Mouse (Mus musculus) lung, embryonic 16.5 days (tissue): ENCODE data around the gene Prim1. TPM values are rescaled to one million over a fixed set of nuclear protein-coding genes. Genes with fewer than 3 reads are reported as not detected.
"Not testable (repeated sequence)": the region's sequence is repeated elsewhere in the genome, so short reads cannot be mapped to it uniquely, and the experiment has no call there.

Source experiments
- ATAC-seq: fragments of 200-750 bp; cut with Nextera tagmentation; 2 replicates; pipeline ENCODE4 v1.8.0; 2017; ENCODE audit warnings: low read depth, mild to moderate bottlenecking, moderate library complexity
- H3K27ac ChIP-seq: fragments of 300-500 bp; sonication (generic); 2 replicates; pipeline ENCODE4 v1.5.1; 2014; ENCODE audit warnings: mild to moderate bottlenecking, control low read depth, low read length
- H3K27me3 ChIP-seq: fragments of 300-500 bp; sonication (generic); 2 replicates; pipeline ENCODE4 v1.6.1; 2014; ENCODE audit warnings: low read depth, low read length, mixed read lengths; ENCODE audit not compliant: control insufficient read depth, insufficient read depth
- H3K36me3 ChIP-seq: fragments of 300-500 bp; sonication (generic); 2 replicates; pipeline ENCODE4 v1.6.1; 2014; ENCODE audit warnings: low read length; ENCODE audit not compliant: control insufficient read depth, insufficient read depth
- H3K4me1 ChIP-seq: fragments of 300-500 bp; sonication (generic); replicated peaks from 2 replicates; pipeline ENCODE4 v1.6.1; 2014; ENCODE audit warnings: low read length, mixed read lengths; ENCODE audit not compliant: control insufficient read depth, insufficient read depth
- H3K4me2 ChIP-seq: fragments of 300-500 bp; sonication (generic); 2 replicates; pipeline ENCODE4 v1.6.1; 2014; ENCODE audit warnings: low read depth, low read length, control low read depth
- H3K4me3 ChIP-seq: fragments of 300-500 bp; sonication (generic); 2 replicates; pipeline ENCODE4 v1.5.1; 2014; ENCODE audit warnings: mild to moderate bottlenecking, low read length, control low read depth
- H3K9ac ChIP-seq: fragments of 300-500 bp; sonication (generic); 2 replicates; pipeline ENCODE4 v1.6.1; 2014; ENCODE audit warnings: low read length, control low read depth
- H3K9me3 ChIP-seq: fragments of 300-500 bp; sonication (generic); 2 replicates; pipeline ENCODE4 v1.6.1; 2016; ENCODE audit warnings: low read length; ENCODE audit not compliant: control insufficient read depth
- WGBS: fragments of 180-500 bp; shearing (Covaris S2); extraction: QIAGEN DNeasy Blood & Tissue Kit; methylation state at CpG from one replicate; pipeline ENCODE4 v1.1.7; 2014; 5-methylcytosine and 5-hydroxymethylcytosine counted together
- polyA plus RNA-seq: library from polyadenylated mRNA; unstranded; fragments of >200 nt; fragmentation: Nextera tagmentation; extraction: Ambion mirVana; gene quantifications from 2 replicates; pipeline ENCODE4 v1.2.1, GENCODE M21; 2015

The Prim1 gene
- polyA plus RNA-seq, 1 experiment from 2014 or later, result 79.0 TPM

- Histone ChIP-seq H3K27ac (no peak overlapping the region), H3K4me1 (peaks cover 5% of the 10 kb centered on the region), H3K9ac (no peak overlapping the region), H3K9me3 (no peaks in the 10 kb centered on the region), H3K4me3 (no peak overlapping the region), H3K27me3 (no peaks in the 10 kb centered on the region), H3K4me2 (no peak overlapping the region), H3K36me3 (peaks cover 46% of the 10 kb centered on the region)
- no peak for ATAC-seq
- 84% methylated on average over 3 of the region's 3 CpGs for WGBS
Measured at GRCm38 (mm10) chr10:128042466-128042865, 27.5 kb downstream of the Prim1 start.

GRCm38 (mm10) chr10:128043041-128043835, 28.3 kb downstream of the Prim1 start:
- 0 out of 2 replicates have a peak, but pooled peaks have one; percentile 24 for ATAC-seq
- no peaks in the 10 kb centered on the region for H3K9me3 ChIP-seq
- no peak overlapping the region for H3K4me2 ChIP-seq
- H3K9ac ChIP-seq, result no peak overlapping the region
- WGBS, result 53% methylated on average over 3 of the region's 3 CpGs
- H3K36me3 ChIP-seq, result peaks cover 54% of the 10 kb centered on the region
- peaks cover 3% of the 10 kb centered on the region for H3K4me1 ChIP-seq
- H3K4me3 ChIP-seq, result no peak overlapping the region
- no peaks in the 10 kb centered on the region for H3K27me3 ChIP-seq
- H3K27ac ChIP-seq, result no peak overlapping the region

- peaks cover 3% of the 10 kb centered on the region; the same call in 1 of the 2 replicates for H3K4me1 ChIP-seq
- H3K4me3 ChIP-seq, result no peak overlapping the region
- H3K27me3 ChIP-seq, result no peaks in the 10 kb centered on the region
- H3K27ac ChIP-seq, result no peak overlapping the region
- H3K4me2 ChIP-seq, result no peak overlapping the region
- no peak overlapping the region for H3K9ac ChIP-seq
- H3K36me3 ChIP-seq, result peaks cover 66% of the 10 kb centered on the region
- WGBS, result 96% methylated on average over 8 of the region's 8 CpGs
- no peak for ATAC-seq
- no peaks in the 10 kb centered on the region for H3K9me3 ChIP-seq
Measured at GRCm38 (mm10) chr10:128048157-128048556, 33.2 kb downstream of the Prim1 start.

- Histone ChIP-seq H3K27me3 (no peaks in the 10 kb centered on the region), H3K9ac (no peak overlapping the region), H3K36me3 (peaks cover 58% of the 10 kb centered on the region), H3K27ac (no peak overlapping the region), H3K4me1 (no peaks in the 10 kb centered on the region), H3K9me3 (no peaks in the 10 kb centered on the region), H3K4me3 (no peak overlapping the region), H3K4me2 (no peak overlapping the region)
- 95% methylated on average over 2 of the region's 2 CpGs for WGBS
- ATAC-seq, result no peak
Measured at GRCm38 (mm10) chr10:128049741-128050140, 34.8 kb downstream of the Prim1 start.

- no peaks in the 10 kb centered on the region for H3K4me1 ChIP-seq
- H3K27me3 ChIP-seq, result no peaks in the 10 kb centered on the region
- no peak overlapping the region for H3K4me3 ChIP-seq
- H3K36me3 ChIP-seq, result peaks cover 54% of the 10 kb centered on the region
- no peak overlapping the region for H3K27ac ChIP-seq
- 86% methylated on average over 2 of the region's 2 CpGs for WGBS
- no peak overlapping the region for H3K9ac ChIP-seq
- no peaks in the 10 kb centered on the region for H3K9me3 ChIP-seq
- no peak overlapping the region for H3K4me2 ChIP-seq
- no peak for ATAC-seq
Measured at GRCm38 (mm10) chr10:128050355-128050754, 35.4 kb downstream of the Prim1 start.

- Histone ChIP-seq H3K27me3 (no peaks in the 10 kb centered on the region), H3K4me3 (no peak overlapping the region), H3K9me3 (no peaks in the 10 kb centered on the region), H3K4me2 (no peak overlapping the region), H3K4me1 (no peaks in the 10 kb centered on the region), H3K27ac (no peak overlapping the region), H3K9ac (no peak overlapping the region), H3K36me3 (peaks cover 41% of the 10 kb centered on the region)
- ATAC-seq, result no peak
- WGBS, result 95% methylated on average over 5 of the region's 5 CpGs
Measured at GRCm38 (mm10) chr10:128051589-128051988, 36.6 kb downstream of the Prim1 start.

- H3K4me1 ChIP-seq, H3K27me3 ChIP-seq, ATAC-seq, H3K27ac ChIP-seq, H3K4me2 ChIP-seq, H3K9ac ChIP-seq, H3K9me3 ChIP-seq, H3K4me3 ChIP-seq: not testable (repeated sequence)
- WGBS, result 100% methylated on average over 1 of the region's 2 CpGs
- peaks cover 38% of the 10 kb centered on the region for H3K36me3 ChIP-seq
Measured at GRCm38 (mm10) chr10:128052136-128052535, 37.2 kb downstream of the Prim1 start.

DNA sequence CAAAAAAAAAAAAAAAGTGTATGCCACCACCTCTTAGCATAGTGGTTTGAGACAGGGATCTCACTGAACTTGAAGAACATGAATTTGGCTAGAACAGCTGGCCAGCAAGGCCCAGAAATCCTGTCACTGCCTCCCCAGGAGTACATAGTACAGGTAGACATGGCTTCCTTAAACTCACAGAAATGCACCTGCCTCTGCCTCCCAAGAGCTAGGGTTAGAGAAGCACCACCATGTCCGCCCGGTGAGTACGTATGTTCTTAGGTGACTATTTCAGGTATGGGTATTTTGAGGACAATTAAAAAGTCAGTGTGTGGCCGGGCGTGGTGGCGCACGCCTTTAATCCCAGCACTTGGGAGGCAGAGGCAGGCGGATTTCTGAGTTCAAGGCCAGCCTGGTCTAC, 38.0 kb downstream of the Prim1 start:
- WGBS, result 90% methylated on average over 8 of the region's 8 CpGs
- peaks cover 5% of the 10 kb centered on the region for H3K4me1 ChIP-seq
- no peak overlapping the region for H3K4me2 ChIP-seq
- H3K27ac ChIP-seq, result no peak overlapping the region
- no peak for ATAC-seq
- no peak overlapping the region for H3K4me3 ChIP-seq
- H3K36me3 ChIP-seq, result peaks cover 32% of the 10 kb centered on the region
- no peaks in the 10 kb centered on the region for H3K9me3 ChIP-seq
- no peaks in the 10 kb centered on the region for H3K27me3 ChIP-seq
- H3K9ac ChIP-seq, result no peak overlapping the region

DNA sequence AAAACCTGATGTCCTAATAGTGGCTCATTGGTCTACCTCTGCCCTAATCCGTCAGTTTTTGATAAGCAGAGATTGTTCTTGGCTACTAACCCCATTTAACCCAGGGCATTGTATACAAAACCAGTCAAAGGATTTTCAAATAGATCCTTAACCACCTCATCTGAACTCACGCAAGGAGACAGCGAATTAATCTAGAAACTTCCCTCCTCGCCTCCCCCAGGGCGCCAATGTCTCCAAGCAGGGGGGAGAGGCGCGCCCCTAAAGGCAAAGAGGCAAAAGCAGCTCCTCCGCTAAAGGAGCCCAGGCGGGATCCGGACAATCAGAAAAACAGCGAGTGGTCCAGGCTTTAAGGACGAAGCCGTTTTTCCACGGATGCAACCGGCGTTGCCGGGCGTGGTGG, 43.2 kb downstream of the Prim1 start:
- Histone ChIP-seq H3K4me3 (peak overlapping the region; percentile 98), H3K36me3 (0 out of 2 replicates have a peak, but pooled peaks cover 4% of the 10 kb centered on the region), H3K4me1 (peaks cover 18% of the 10 kb centered on the region), H3K9ac (peak overlapping the region; percentile 89), H3K27me3 (no peaks in the 10 kb centered on the region), H3K9me3 (no peaks in the 10 kb centered on the region), H3K4me2 (peak overlapping the region; percentile 87), H3K27ac (peak overlapping the region; percentile 99)
- WGBS, result under 1% methylated on average over 18 of the region's 18 CpGs
- peak; percentile 27 for ATAC-seq
